Mouse (Mus musculus): ENCODE results near the gene Rnf223. TPM values are rescaled to one million over a fixed set of nuclear protein-coding genes. Genes with fewer than 3 reads are reported as not detected.
A peak's percentile ranks its signal among the peaks of the same experiment; 100 is the strongest.
"Not testable (repeated sequence)": the region's sequence is repeated elsewhere in the genome, so short reads cannot be mapped to it uniquely, and the experiment has no call there.

Rnf223 gene
- total RNA-seq, 2 experiments from 2014 or later = 0.11 TPM; not detected in 1

DNA sequence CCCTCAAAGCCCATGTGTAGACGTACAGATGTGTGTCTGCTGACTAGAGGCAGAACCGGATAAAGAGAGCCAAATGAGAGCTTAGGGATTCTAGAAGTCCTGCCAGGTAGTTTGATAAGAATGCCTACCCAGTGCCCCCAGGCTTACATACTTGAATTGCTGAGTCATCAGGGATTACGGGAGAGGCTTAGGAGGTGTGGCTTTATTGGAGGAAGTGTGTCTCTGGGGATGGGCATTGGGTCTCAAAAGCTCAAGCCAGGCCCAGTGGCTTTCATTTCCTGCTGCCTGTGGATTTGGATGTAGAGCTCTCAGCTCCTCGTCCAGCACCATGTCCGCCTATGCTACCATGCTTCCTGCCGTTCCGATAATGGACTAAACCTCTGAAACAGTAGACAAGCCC is 3.5 kb upstream of the Rnf223 start:
- intact Hi-C loops (cut with DNase I) = no loop called here
- no peak for DNase-seq

DNA sequence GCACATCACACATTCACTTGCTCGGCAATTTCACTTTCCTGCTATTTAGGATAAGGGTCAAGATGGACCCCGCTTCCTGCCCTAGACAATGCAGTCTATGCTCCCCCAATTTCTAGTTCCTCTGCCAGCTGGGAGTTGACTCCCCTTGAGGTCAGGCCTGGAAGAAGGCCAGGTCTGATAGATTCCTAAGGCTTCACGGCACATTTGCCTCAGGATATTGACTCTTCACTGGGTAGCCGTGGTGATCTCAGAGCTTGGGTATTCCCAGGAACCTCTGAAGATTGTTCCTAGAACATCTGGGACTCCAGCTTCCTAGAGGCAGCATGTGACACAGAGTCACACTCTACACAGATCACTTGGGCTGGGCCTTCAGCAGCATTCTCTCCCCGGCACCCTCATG is 1.6 kb upstream of the Rnf223 start:
- intact Hi-C loops (cut with DNase I) = no loop called here
- DNase-seq = no peak

- DNase-seq = no peak
- intact Hi-C loops (cut with DNase I) = no loop called here
These were observed 627 bp downstream of the Rnf223 start for GRCm38 (mm10) chr4:156130940-156131339.

GRCm38 (mm10) chr4:156133334-156133733 is 3.0 kb downstream of the Rnf223 start:
- no peak for DNase-seq
- intact Hi-C loops (cut with DNase I) = no loop called here

DNA sequence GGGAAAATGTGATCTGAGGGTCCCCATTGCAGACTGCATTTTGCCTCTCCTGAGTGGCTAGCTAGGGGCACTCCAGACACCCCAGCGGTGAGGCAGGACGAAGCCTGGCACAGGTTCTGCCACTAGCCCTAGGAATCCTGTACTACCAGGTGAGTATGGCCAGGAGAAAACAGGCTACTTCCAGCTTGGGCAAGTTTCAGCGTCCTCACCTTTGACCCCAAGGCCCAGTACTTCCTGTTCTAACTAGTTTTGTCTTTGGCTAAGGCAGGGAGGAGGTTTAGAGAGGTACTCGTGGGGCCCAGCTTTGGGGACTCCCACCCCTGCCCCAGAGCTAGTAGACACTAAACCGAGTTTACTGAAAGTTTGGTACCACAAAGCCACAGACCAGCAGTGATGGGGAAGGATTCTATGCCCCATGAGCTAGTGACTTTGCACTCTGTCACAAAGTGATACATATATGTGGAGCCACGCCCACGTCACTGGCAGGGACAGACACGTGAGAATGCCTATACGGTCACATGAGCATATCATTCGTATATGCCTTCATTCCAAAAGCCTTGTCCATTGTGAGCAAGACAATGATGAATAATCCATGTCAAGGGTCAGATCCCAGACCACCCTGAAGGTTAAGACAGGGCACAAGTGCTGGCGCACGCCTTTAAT is 3.8 kb downstream of the Rnf223 start:
- intact Hi-C loops (cut with DNase I) = no loop called here
- no peak for DNase-seq

GRCm38 (mm10) chr4:156135112-156135511 is 4.8 kb downstream of the Rnf223 start:
- no peak for DNase-seq
- intact Hi-C loops (cut with DNase I) = no loop called here

DNA sequence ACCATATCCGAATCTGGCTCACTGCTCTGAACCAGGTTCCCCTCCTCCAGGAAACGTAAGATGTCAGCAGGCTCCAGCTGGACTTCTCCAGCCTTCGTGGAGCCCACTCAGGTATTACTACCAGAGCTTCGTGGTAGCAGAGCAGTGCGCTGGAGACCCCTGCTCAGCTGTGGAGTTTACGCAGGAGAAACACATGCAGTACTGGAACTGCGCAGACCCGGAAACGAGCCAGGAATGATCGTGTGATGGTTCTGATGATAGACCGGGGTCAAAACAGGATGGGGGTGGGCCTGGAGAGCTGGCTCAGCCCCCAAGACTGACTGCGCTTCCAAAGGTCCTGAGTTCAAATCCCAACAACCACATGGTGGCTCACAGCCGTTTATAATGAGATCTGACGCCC is 5.5 kb downstream of the Rnf223 start:
- no peak for DNase-seq
- intact Hi-C loops (cut with DNase I) = no loop called here

GRCm38 (mm10) chr4:156136285-156137100 is 6.2 kb downstream of the Rnf223 start:
- DNase-seq = no peak
- intact Hi-C loops (cut with DNase I) = no loop called here

DNA sequence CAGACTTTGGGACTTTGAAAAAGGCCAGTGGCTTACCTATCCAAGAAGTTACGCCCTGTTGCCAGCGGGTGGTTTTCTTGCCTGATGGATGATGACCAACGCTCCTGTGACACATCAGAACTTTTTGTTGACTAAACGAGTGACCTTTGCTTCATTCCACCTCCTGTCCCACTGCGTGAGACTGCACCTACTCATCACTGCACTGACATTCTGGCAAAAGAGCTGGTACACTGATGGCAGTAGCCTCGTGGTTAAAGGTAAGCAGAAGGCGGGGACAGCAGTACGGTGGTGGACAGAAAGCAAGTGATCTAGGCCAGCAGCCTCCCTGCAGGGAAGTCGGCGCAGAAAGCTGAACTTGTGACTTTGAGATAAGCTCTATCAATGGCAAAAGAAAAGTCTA is 20.6 kb downstream of the Rnf223 start:
- DNase-seq; intact Hi-C loops (cut with DNase I): not testable (repeated sequence)

DNA sequence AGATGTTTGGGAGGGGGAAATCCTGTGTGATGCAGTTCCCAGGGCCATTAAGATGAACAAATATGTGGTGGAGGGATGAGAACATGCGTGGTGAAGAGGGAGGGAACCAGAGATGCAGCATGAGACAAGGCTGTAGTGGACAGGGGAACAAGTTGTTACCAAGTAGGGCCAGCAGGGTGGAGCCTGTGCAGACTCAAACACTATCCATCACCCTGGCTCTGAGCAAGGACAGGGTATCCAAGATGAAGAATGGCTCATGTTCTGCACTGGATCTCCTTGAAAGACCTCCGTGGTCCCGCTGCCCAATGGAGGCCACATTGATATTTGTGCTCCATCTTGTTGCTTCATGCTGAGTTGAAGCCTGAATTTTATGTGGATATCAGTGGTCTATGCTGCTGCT is 24.5 kb downstream of the Rnf223 start:
- intact Hi-C loops (cut with DNase I) = no loop called here
- no peak for DNase-seq

- DNase-seq = no peak
- intact Hi-C loops (cut with DNase I) = no loop called here
These were observed 36.2 kb downstream of the Rnf223 start for GRCm38 (mm10) chr4:156166477-156166876.

DNA sequence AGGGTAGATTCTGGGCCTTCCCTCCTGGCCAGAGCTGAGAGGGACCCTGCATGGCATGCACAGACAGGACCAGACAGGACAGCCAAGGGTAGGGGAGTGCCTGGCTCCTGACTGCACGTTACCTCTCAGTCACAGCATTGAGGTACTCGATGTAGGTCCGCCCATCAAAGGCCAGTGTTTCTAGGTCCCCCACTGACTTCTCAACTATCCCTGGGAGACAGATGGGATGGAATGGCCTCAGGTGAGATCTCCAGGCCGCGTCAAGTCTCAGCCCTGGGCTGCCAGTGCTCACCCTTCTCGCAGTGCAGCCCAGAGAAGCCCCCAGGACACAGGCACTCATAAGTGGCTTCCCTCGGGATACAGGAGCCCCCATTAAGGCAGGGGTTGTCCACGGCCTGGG is 38.3 kb downstream of the Rnf223 start:
- intact Hi-C loops (cut with DNase I) = no loop called here
- DNase-seq = no peak

- DNase-seq = no peak
- intact Hi-C loops (cut with DNase I) = no loop called here
These were observed 38.8 kb downstream of the Rnf223 start for GRCm38 (mm10) chr4:156169129-156169528.

- intact Hi-C loops (cut with DNase I) = no loop called here
- peak; percentile 44 to 49 for DNase-seq
These were observed 41.5 kb downstream of the Rnf223 start for GRCm38 (mm10) chr4:156171828-156172227.

GRCm38 (mm10) chr4:156177630-156178029 is 47.3 kb downstream of the Rnf223 start:
- intact Hi-C loops (cut with DNase I) = no loop called here
- DNase-seq = no peak

Other genes with a start within 250 kb of the Rnf223 start
- 10 to 100 TPM; 12.7 to 13.1 TPM for gene Pusl1, start 238.7 kb upstream of the Rnf223 start, total RNA-seq (2021)
- 10 to 100 TPM; 12.0 to 12.2 TPM for gene Acap3, start 238.7 kb upstream of the Rnf223 start, total RNA-seq (2021)
- 10 to 100 TPM; 49.4 to 56.0 TPM for gene Ube2j2, start 186.7 kb upstream of the Rnf223 start, total RNA-seq (2021)
- gene C1qtnf12, start 168.2 kb upstream of the Rnf223 start, total RNA-seq (2021) = 10 to 100 TPM; 15.6 to 16.0 TPM
- 1 to 10 TPM; 2.2 to 2.4 TPM for gene B3galt6, start 137.9 kb upstream of the Rnf223 start, total RNA-seq (2021)
- gene Sdf4, start 137.6 kb upstream of the Rnf223 start, total RNA-seq (2021) = 10 to 100 TPM; 77.9 to 89.1 TPM
- gene Tnfrsf4, start 116.7 kb upstream of the Rnf223 start, total RNA-seq (2021) = under 1 TPM; 0.27 to 0.39 TPM
- gene Tnfrsf18, start 104.3 kb upstream of the Rnf223 start, total RNA-seq (2021) = not detected
- not detected for gene Ttll10, start 71.1 kb upstream of the Rnf223 start, total RNA-seq (2021)
- 1 to 10 TPM; 3.0 TPM for gene 9430015G10Rik, start 20.5 kb upstream of the Rnf223 start, total RNA-seq (2021)
- gene Agrn, start 67.0 kb downstream of the Rnf223 start, total RNA-seq (2021) = 10 to 100 TPM; 34.8 to 42.1 TPM
- gene Isg15, start 70.3 kb downstream of the Rnf223 start, total RNA-seq (2021) = 1 to 10 TPM; 3.5 to 7.0 TPM
- gene AW011738, start 72.8 kb downstream of the Rnf223 start, total RNA-seq (2021) = 1 to 10 TPM; 7.7 to 8.4 TPM
- gene Perm1, start 85.4 kb downstream of the Rnf223 start, total RNA-seq (2021) = 100 to 1,000 TPM; 208 to 223 TPM
- gene Plekhn1, start 104.3 kb downstream of the Rnf223 start, total RNA-seq (2021) = 10 to 100 TPM in 1 of 2 experiments, 1 to 10 TPM in 1; 9.2 to 10.2 TPM
- 10 to 100 TPM; 25.0 to 25.9 TPM for gene Noc2l, start 105.5 kb downstream of the Rnf223 start, total RNA-seq (2021)
- not detected for gene Samd11, start 125.1 kb downstream of the Rnf223 start, total RNA-seq (2021)
- not detected for gene Vmn2r-ps159, start 200.6 kb downstream of the Rnf223 start, total RNA-seq (2021)

Measured in heart, postnatal 36 days (tissue).